In genomic region chr2:62396799-62397198, GRCm38 (mm10) we compare ENCODE assay signal across 19 mouse cellular contexts. TPM values are rescaled to one million over a fixed set of nuclear protein-coding genes. Genes with fewer than 3 reads are reported as not detected.
"Had no signal": no experiment of that assay in that cellular context is flagged by ENCODE, and none has a peak within 500 bp of the region (broad histone marks: within the 10 kb centered on the region; RNA-seq: fewer than 3 reads in every experiment).

No protein-coding gene starts in this region.

- H3K4me3 ChIP-seq: midbrain, embryonic 10.5 days; midbrain, embryonic 12.5 days; myocyte; neural tube, embryonic 13.5 days; neural tube, embryonic 15.5 days had no signal

- H3K9ac ChIP-seq: lung, embryonic 14.5 days; midbrain, embryonic 12.5 days; neural tube, embryonic 13.5 days; neural tube, embryonic 15.5 days had no signal

- H3K36me3 ChIP-seq: midbrain, embryonic 10.5 days; midbrain, embryonic 12.5 days; neural tube, embryonic 13.5 days; neural tube, embryonic 15.5 days had no signal

- H3K4me1 ChIP-seq: midbrain, embryonic 10.5 days; midbrain, embryonic 12.5 days; neural tube, embryonic 13.5 days; neural tube, embryonic 15.5 days had no signal

- H3K4me2 ChIP-seq: lung, embryonic 14.5 days; midbrain, embryonic 12.5 days; neural tube, embryonic 13.5 days; neural tube, embryonic 15.5 days had no signal

- DNase-seq: lung, adult 18-20 months; lung, embryonic 14.5 days; lung, postnatal 14 days; lung, postnatal 4 days; midbrain, embryonic 14.5 days; retina, postnatal 1 day; right cerebral cortex, adult 18-20 months; right cerebral cortex, postnatal 25 days; right cerebral cortex, postnatal 4 days; spleen, adult 18-20 months; thymus, adult 18-20 months; thymus, postnatal 25 days; thymus, postnatal 4 days had no signal

- H3K27ac ChIP-seq: midbrain, embryonic 10.5 days; midbrain, embryonic 12.5 days; neural tube, embryonic 13.5 days; neural tube, embryonic 15.5 days had no signal

- ATAC-seq: midbrain, embryonic 16.5 days had no signal

- H3K27me3 ChIP-seq: midbrain, embryonic 12.5 days; neural tube, embryonic 13.5 days; neural tube, embryonic 15.5 days had no signal

- H3K9me3 ChIP-seq: midbrain, embryonic 10.5 days; midbrain, embryonic 12.5 days; neural tube, embryonic 13.5 days; neural tube, embryonic 15.5 days had no signal

RNA-seq across cellular contexts. Expression of gene Dpp4, which starts 15.2 kb away (rescaled TPM):
- polyA plus RNA-seq: myocyte had no signal
